Mouse (Mus musculus) left cerebral cortex, postnatal 36 days (tissue): Measurements from ENCODE around the gene Btbd35f24. TPM values are rescaled to one million over a fixed set of nuclear protein-coding genes. Genes with fewer than 3 reads are reported as not detected.
"Not testable (repeated sequence)": the region's sequence is repeated elsewhere in the genome, so short reads cannot be mapped to it uniquely, and the experiment has no call there.

Source experiments
- DNase-seq, 2 experiments: peaks; one replicate each; pipeline ENCODE4 v3.0.0; 2021 to 2022; ENCODE audit warnings: low spot score in 2 of 2, mixed read lengths in 1 of 2
- intact Hi-C: fragments of 180-260 bp; cut with DNase I; formaldehyde crosslinking; loops from one replicate; pipeline ENCODE4 v1.15.1; 2025
- total RNA-seq, 2 experiments: library from RNA; stranded (reverse); gene quantifications; 2 replicates each; pipeline ENCODE4 v1.2.3; 2021

Btbd35f24 gene
- total RNA-seq = not detected

- intact Hi-C loops, DNase-seq: not testable (repeated sequence)
These were observed at the start of gene Btbd35f24 for GRCm38 (mm10) chrX:3195727-3196126. Gene Btbd35f24 (minus strand): TSS chrX:3195827.

Other genes with a start within 250 kb of the Btbd35f24 start
- gene Btbd35f23, start 119.0 kb downstream of the Btbd35f24 start, total RNA-seq = not detected
- gene Btbd35f11, start 247.9 kb upstream of the Btbd35f24 start, total RNA-seq = not detected